Comparison of ENCODE assay signal across 8 mouse cellular contexts in genomic region chr3:108257831-108258500, GRCm38 (mm10). TPM values are rescaled to one million over a fixed set of nuclear protein-coding genes. Genes with fewer than 3 reads are reported as not detected.
DNase-seq lines count a peak whose midpoint lies in the region; ATAC-seq and TF ChIP-seq lines count a peak whose summit lies in the region.

No protein-coding gene starts in this region.

- WGBS in heart, embryonic 16.5 days = 55% methylated on average over 3 of the region's 3 CpGs
- 78% methylated on average over 3 of the region's 3 CpGs for WGBS in hindbrain, embryonic 12.5 days
- WGBS in midbrain, embryonic 13.5 days = 83% methylated on average over 3 of the region's 3 CpGs

- H3K36me3 ChIP-seq in heart, embryonic 16.5 days (ENCODE audit: control insufficient read depth, insufficient read depth) = peaks cover 9% of the 10 kb centered on the region
- H3K36me3 ChIP-seq in MEL (ENCODE audit: control insufficient read depth in 1 of 2, insufficient read depth in 2 of 2, low read length in 2 of 2) = peaks cover 16 to 19% of the 10 kb centered on the region in 2 experiments
- H3K36me3 ChIP-seq in hindbrain, embryonic 12.5 days = peaks cover 9% of the 10 kb centered on the region
- peaks cover 8% of the 10 kb centered on the region for H3K36me3 ChIP-seq in midbrain, embryonic 13.5 days

- peaks cover 42% of the 10 kb centered on the region for H3K79me2 ChIP-seq in MEL (ENCODE audit: control insufficient read depth, insufficient read depth, low read length, poor library complexity)

- H3K27me3 ChIP-seq in heart, embryonic 16.5 days (ENCODE audit: control insufficient read depth, insufficient read depth, low read length) = no peaks in the 10 kb centered on the region
- H3K27me3 ChIP-seq in MEL (ENCODE audit: control insufficient read depth in 1 of 2, insufficient read depth in 2 of 2, low read length in 2 of 2) = no peaks in the 10 kb centered on the region
- H3K27me3 ChIP-seq in hindbrain, embryonic 12.5 days = no peaks in the 10 kb centered on the region
- H3K27me3 ChIP-seq in midbrain, embryonic 13.5 days = no peaks in the 10 kb centered on the region

- no peak overlapping the region for H3K27ac ChIP-seq in heart, embryonic 16.5 days (ENCODE audit: low read length)
- peak overlapping the region; percentile 54 for H3K27ac ChIP-seq in MEL (ENCODE audit: control insufficient read depth, low read depth, low read length)
- no peak overlapping the region for H3K27ac ChIP-seq in hindbrain, embryonic 12.5 days
- H3K27ac ChIP-seq in midbrain, embryonic 13.5 days = no peak overlapping the region

- no peak for DNase-seq in heart, adult 9 months (ENCODE audit: low spot score in 2 of 2)
- DNase-seq in MEL (ENCODE audit: low read depth, low spot score) = peak; percentile 37
- no peak for DNase-seq in frontal cortex, postnatal 36 days (ENCODE audit: low spot score in 2 of 2)
- no peak for DNase-seq in spleen, postnatal 14 days (ENCODE audit: low spot score in 2 of 2)

- no peak for TF ChIP-seq RAD21 in MEL (IDR thresholded peaks at IDR 0.05; ENCODE audit: low read depth, low read length)

- peak overlapping the region; percentile 100 for H3K4me3 ChIP-seq in heart, embryonic 16.5 days (ENCODE audit: low read length)
- peak overlapping the region; percentile 84 to 94 for H3K4me3 ChIP-seq in MEL (ENCODE audit: control insufficient read depth in 1 of 2, insufficient read depth in 1 of 2, low read depth in 2 of 2, low read length in 2 of 2)
- H3K4me3 ChIP-seq in hindbrain, embryonic 12.5 days = peak overlapping the region; percentile 98
- peak overlapping the region; percentile 99 for H3K4me3 ChIP-seq in midbrain, embryonic 13.5 days (replicated peaks)

- peaks cover 10% of the 10 kb centered on the region for H3K4me1 ChIP-seq in heart, embryonic 16.5 days (ENCODE audit: control insufficient read depth, insufficient read depth, low read length)
- peaks cover 3 to 11% of the 10 kb centered on the region in 2 experiments; a peak in 3 of 4 replicates for H3K4me1 ChIP-seq in MEL (ENCODE audit: control insufficient read depth in 1 of 2, insufficient read depth in 2 of 2, low read length in 2 of 2)
- peaks cover 14% of the 10 kb centered on the region for H3K4me1 ChIP-seq in hindbrain, embryonic 12.5 days
- H3K4me1 ChIP-seq in midbrain, embryonic 13.5 days (replicated peaks) = peaks cover 25% of the 10 kb centered on the region

- H3K4me2 ChIP-seq in heart, embryonic 16.5 days (ENCODE audit: low read depth, low read length) = peak overlapping the region; percentile 95
- H3K4me2 ChIP-seq in hindbrain, embryonic 12.5 days (replicated peaks) = peak overlapping the region; percentile 85
- H3K4me2 ChIP-seq in midbrain, embryonic 13.5 days (replicated peaks) = peak overlapping the region; percentile 79

- TF ChIP-seq CTCF in MEL (IDR thresholded peaks at IDR 0.05 in 2 of 3, conservative IDR thresholded peaks at IDR 0.05 in 1 of 3; ENCODE audit: control insufficient read depth in 1 of 3, insufficient read depth in 1 of 3, low read depth in 2 of 3, low read length in 3 of 3, poor library complexity in 1 of 3, severe bottlenecking in 1 of 3) = no peak

- no peak for ATAC-seq in heart, embryonic 16.5 days (replicated peaks; ENCODE audit: extremely low read depth, insufficient read depth, low FRiP score)
- ATAC-seq in hindbrain, embryonic 12.5 days (ENCODE audit: low FRiP score) = no peak
- no peak for ATAC-seq in midbrain, embryonic 13.5 days
- ATAC-seq in megakaryocyte progenitor cell, adult 5-6 weeks (replicated peaks; ENCODE audit: poor library complexity) = no peak

- TF ChIP-seq POLR2A in MEL (IDR thresholded peaks at IDR 0.05; ENCODE audit: control insufficient read depth in 1 of 2, insufficient read depth in 1 of 2, low read depth in 1 of 2, low read length in 2 of 2, poor library complexity in 1 of 2) = no peak

- TF ChIP-seq EP300 in MEL (IDR thresholded peaks at IDR 0.05; ENCODE audit: low read depth in 1 of 2, low read length in 2 of 2) = no peak

- no peaks in the 10 kb centered on the region for H3K9me3 ChIP-seq in heart, embryonic 16.5 days (replicated peaks; ENCODE audit: control insufficient read depth, low read length)
- H3K9me3 ChIP-seq in MEL (replicated peaks; ENCODE audit: insufficient read depth, low read length) = no peaks in the 10 kb centered on the region
- no peaks in the 10 kb centered on the region for H3K9me3 ChIP-seq in hindbrain, embryonic 12.5 days (replicated peaks)
- no peaks in the 10 kb centered on the region for H3K9me3 ChIP-seq in midbrain, embryonic 13.5 days

- H3K9ac ChIP-seq in heart, embryonic 16.5 days (ENCODE audit: low read length) = peak overlapping the region; percentile 98
- peak overlapping the region; percentile 93 for H3K9ac ChIP-seq in MEL (ENCODE audit: control insufficient read depth, low read depth, low read length, poor library complexity, severe bottlenecking)
- H3K9ac ChIP-seq in hindbrain, embryonic 12.5 days = peak overlapping the region; percentile 94
- peak overlapping the region; percentile 96 for H3K9ac ChIP-seq in midbrain, embryonic 13.5 days (replicated peaks)

TF ChIP-seq in MEL, 35 proteins besides CTCF, POLR2A, EP300 and RAD21:
- TF ChIP-seq MAFK (IDR thresholded peaks at IDR 0.05; ENCODE audit: borderline replicate concordance, low read depth, low read length) (peak; percentile 78), USF2 (IDR thresholded peaks at IDR 0.05; ENCODE audit: borderline replicate concordance in 1 of 2, insufficient read depth in 1 of 2, low read depth in 1 of 2, low read length in 2 of 2) (no peak)

RNA-seq across cellular contexts. Expression of gene Psma5, which starts 1.2 kb away (rescaled TPM):
- polyA plus RNA-seq in heart, embryonic 16.5 days (2015; fragmentation: Nextera tagmentation; extraction: Ambion mirVana) = 193 and 195 TPM in 2 replicates
- total RNA-seq in MEL (2012; rRNA removed) = 353 and 414 TPM in 2 replicates
- 100 to 1,000 TPM in 1 of 2 experiments, not detected in 1; 429 TPM for polyA plus RNA-seq in MEL (2012; ENCODE audit: insufficient read depth in 1 of 2, insufficient read length in 2 of 2, low read depth in 1 of 2, low replicate concordance in 2 of 2, missing spikeins in 1 of 2)
- polyA plus RNA-seq in hindbrain, embryonic 12.5 days (2016; fragmentation: Nextera tagmentation; extraction: Ambion mirVana) = 205 and 218 TPM in 2 replicates
- polyA plus RNA-seq in midbrain, embryonic 13.5 days (2015; fragmentation: Nextera tagmentation; extraction: Ambion mirVana) = 242 and 257 TPM in 2 replicates
- 308 and 312 TPM in 2 replicates for total RNA-seq in megakaryocyte progenitor cell, adult 5-6 weeks (2015)
- total RNA-seq in megakaryocyte progenitor cell, adult 5-6 weeks (2017) = 290 and 314 TPM in 2 replicates

RNA-seq across cellular contexts. Expression of gene Sort1, which starts 25.9 kb away (rescaled TPM):
- 5.4 and 10.5 TPM in 2 replicates for polyA plus RNA-seq in heart, embryonic 16.5 days (2015; fragmentation: Nextera tagmentation; extraction: Ambion mirVana)
- 10.2 and 12.3 TPM in 2 replicates for total RNA-seq in MEL (2012; rRNA removed)
- polyA plus RNA-seq in MEL (2012; ENCODE audit: insufficient read depth in 1 of 2, insufficient read length in 2 of 2, low read depth in 1 of 2, low replicate concordance in 2 of 2, missing spikeins in 1 of 2) = 10 to 100 TPM; 22.7 to 28.3 TPM
- polyA plus RNA-seq in hindbrain, embryonic 12.5 days (2016; fragmentation: Nextera tagmentation; extraction: Ambion mirVana) = 35.0 TPM in 2 replicates
- polyA plus RNA-seq in midbrain, embryonic 13.5 days (2015; fragmentation: Nextera tagmentation; extraction: Ambion mirVana) = 14.9 and 18.3 TPM in 2 replicates
- 53.8 and 58.9 TPM in 2 replicates for total RNA-seq in megakaryocyte progenitor cell, adult 5-6 weeks (2015)
- total RNA-seq in megakaryocyte progenitor cell, adult 5-6 weeks (2017) = 45.5 and 51.2 TPM in 2 replicates

RNA-seq across cellular contexts. Expression of gene Sypl2, which starts 31.5 kb away (rescaled TPM):
- 1.8 and 2.3 TPM in 2 replicates for polyA plus RNA-seq in heart, embryonic 16.5 days (2015; fragmentation: Nextera tagmentation; extraction: Ambion mirVana)
- not detected in 2 replicates for total RNA-seq in MEL (2012; rRNA removed)
- polyA plus RNA-seq in MEL (2012; ENCODE audit: insufficient read depth in 1 of 2, insufficient read length in 2 of 2, low read depth in 1 of 2, low replicate concordance in 2 of 2, missing spikeins in 1 of 2) = not detected
- polyA plus RNA-seq in hindbrain, embryonic 12.5 days (2016; fragmentation: Nextera tagmentation; extraction: Ambion mirVana) = 0.58 and 0.72 TPM in 2 replicates
- polyA plus RNA-seq in midbrain, embryonic 13.5 days (2015; fragmentation: Nextera tagmentation; extraction: Ambion mirVana) = 0.92 and 0.95 TPM in 2 replicates
- total RNA-seq in megakaryocyte progenitor cell, adult 5-6 weeks (2015) = not detected in 2 replicates
- total RNA-seq in megakaryocyte progenitor cell, adult 5-6 weeks (2017) = not detected in 2 replicates

RNA-seq across cellular contexts. Expression of gene Atxn7l2, which starts 47.2 kb away (rescaled TPM):
- 7.0 and 7.4 TPM in 2 replicates for polyA plus RNA-seq in heart, embryonic 16.5 days (2015; fragmentation: Nextera tagmentation; extraction: Ambion mirVana)
- total RNA-seq in MEL (2012; rRNA removed) = 4.4 and 5.6 TPM in 2 replicates
- 10 to 100 TPM in 1 of 2 experiments, not detected in 1; 14.6 TPM for polyA plus RNA-seq in MEL (2012; ENCODE audit: insufficient read depth in 1 of 2, insufficient read length in 2 of 2, low read depth in 1 of 2, low replicate concordance in 2 of 2, missing spikeins in 1 of 2)
- polyA plus RNA-seq in hindbrain, embryonic 12.5 days (2016; fragmentation: Nextera tagmentation; extraction: Ambion mirVana) = 27.6 and 29.6 TPM in 2 replicates
- 27.8 and 28.8 TPM in 2 replicates for polyA plus RNA-seq in midbrain, embryonic 13.5 days (2015; fragmentation: Nextera tagmentation; extraction: Ambion mirVana)
- total RNA-seq in megakaryocyte progenitor cell, adult 5-6 weeks (2015) = 4.0 and 4.2 TPM in 2 replicates
- 1.6 and 3.0 TPM in 2 replicates for total RNA-seq in megakaryocyte progenitor cell, adult 5-6 weeks (2017)

RNA-seq across cellular contexts. Expression of gene Cyb561d1, which starts 57.0 kb away (rescaled TPM):
- polyA plus RNA-seq in heart, embryonic 16.5 days (2015; fragmentation: Nextera tagmentation; extraction: Ambion mirVana) = 3.2 and 3.5 TPM in 2 replicates
- total RNA-seq in MEL (2012; rRNA removed) = 2.9 and 3.6 TPM in 2 replicates
- polyA plus RNA-seq in MEL (2012; ENCODE audit: insufficient read depth in 1 of 2, insufficient read length in 2 of 2, low read depth in 1 of 2, low replicate concordance in 2 of 2, missing spikeins in 1 of 2) = 1 to 10 TPM in 1 of 2 experiments, not detected in 1; 5.9 TPM
- polyA plus RNA-seq in hindbrain, embryonic 12.5 days (2016; fragmentation: Nextera tagmentation; extraction: Ambion mirVana) = 5.0 and 5.6 TPM in 2 replicates
- 4.3 and 5.6 TPM in 2 replicates for polyA plus RNA-seq in midbrain, embryonic 13.5 days (2015; fragmentation: Nextera tagmentation; extraction: Ambion mirVana)
- total RNA-seq in megakaryocyte progenitor cell, adult 5-6 weeks (2015) = 2.3 and 2.5 TPM in 2 replicates
- 3.7 and 5.4 TPM in 2 replicates for total RNA-seq in megakaryocyte progenitor cell, adult 5-6 weeks (2017)
